ENCODE assay signal across 27 mouse cellular contexts in the genomic region with DNA sequence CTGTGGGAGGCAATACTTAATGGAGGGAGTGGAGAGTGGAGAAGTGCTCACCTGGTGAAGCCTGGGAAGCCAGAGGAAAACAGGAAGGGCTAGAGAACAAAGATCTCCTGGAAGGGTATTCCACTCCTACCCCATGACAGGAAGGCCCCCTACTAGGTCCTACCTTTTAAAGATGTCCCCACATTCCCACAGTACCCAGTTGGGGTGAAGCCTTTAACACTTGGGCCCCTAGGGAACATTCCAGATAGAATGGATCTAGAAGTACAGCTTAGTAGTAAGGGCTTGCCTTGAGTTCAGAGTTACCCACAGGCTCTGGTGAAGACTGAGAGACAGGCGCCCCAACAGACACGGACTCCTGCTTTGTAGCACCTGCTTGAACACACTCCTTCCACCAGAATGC.
DNase-seq lines count a peak whose midpoint lies in the region; ATAC-seq lines count a peak whose summit lies in the region.
"Had no signal": no experiment of that assay in that cellular context is flagged by ENCODE, and none has a peak within 500 bp of the region (broad histone marks: within the 10 kb centered on the region; RNA-seq: fewer than 3 reads in every experiment).

No protein-coding gene starts in this region.

- no peak overlapping the region for H3K4me3 ChIP-seq in embryonic facial prominence, embryonic 13.5 days
- H3K4me3 ChIP-seq in embryonic facial prominence, embryonic 10.5 days: no peak overlapping the region
- H3K4me3 ChIP-seq in hindbrain, embryonic 11.5 days (ENCODE audit: low read depth, low read length): no peak overlapping the region
- H3K4me3 ChIP-seq in hindbrain, embryonic 12.5 days: no peak overlapping the region
- H3K4me3 ChIP-seq in limb, embryonic 15.5 days: no peak overlapping the region
- H3K4me3 ChIP-seq: erythroblast, embryonic 14.5 days; forebrain, embryonic 12.5 days; hindbrain, embryonic 13.5 days; limb, embryonic 12.5 days; liver, embryonic 13.5 days; megakaryocyte, embryonic 14.5 days; midbrain, embryonic 12.5 days; neural tube, embryonic 13.5 days had no signal

- peaks cover 85% of the 10 kb centered on the region for H3K4me1 ChIP-seq in embryonic facial prominence, embryonic 13.5 days
- peaks cover 80% of the 10 kb centered on the region for H3K4me1 ChIP-seq in embryonic facial prominence, embryonic 10.5 days
- H3K4me1 ChIP-seq in hindbrain, embryonic 11.5 days (replicated peaks; ENCODE audit: control insufficient read depth, insufficient read depth, low read length): no peaks in the 10 kb centered on the region
- H3K4me1 ChIP-seq in hindbrain, embryonic 12.5 days: peaks cover 56% of the 10 kb centered on the region
- H3K4me1 ChIP-seq in limb, embryonic 15.5 days: peaks cover 88% of the 10 kb centered on the region

- H3K27ac ChIP-seq in embryonic facial prominence, embryonic 13.5 days: 0 out of 2 replicates have a peak overlapping the region, but pooled peaks have one; percentile 19
- H3K27ac ChIP-seq in embryonic facial prominence, embryonic 10.5 days (replicated peaks): no peak overlapping the region
- H3K27ac ChIP-seq in hindbrain, embryonic 11.5 days (ENCODE audit: low read depth, low read length): no peak overlapping the region
- H3K27ac ChIP-seq in hindbrain, embryonic 12.5 days: no peak overlapping the region
- H3K27ac ChIP-seq in limb, embryonic 15.5 days: peak overlapping the region; percentile 75
- H3K27ac ChIP-seq: forebrain, embryonic 12.5 days; hindbrain, embryonic 13.5 days; kidney, postnatal 0 days; liver, embryonic 13.5 days; midbrain, embryonic 12.5 days; neural tube, embryonic 13.5 days had no signal

- no peaks in the 10 kb centered on the region for H3K27me3 ChIP-seq in embryonic facial prominence, embryonic 13.5 days
- no peaks in the 10 kb centered on the region for H3K27me3 ChIP-seq in embryonic facial prominence, embryonic 10.5 days (replicated peaks; ENCODE audit: low read depth, poor library complexity, severe bottlenecking)
- no peaks in the 10 kb centered on the region for H3K27me3 ChIP-seq in hindbrain, embryonic 11.5 days (ENCODE audit: control insufficient read depth, insufficient read depth, low read length)
- no peaks in the 10 kb centered on the region for H3K27me3 ChIP-seq in hindbrain, embryonic 12.5 days
- no peaks in the 10 kb centered on the region for H3K27me3 ChIP-seq in limb, embryonic 15.5 days
- H3K27me3 ChIP-seq: CH12.LX; forebrain, embryonic 12.5 days; hindbrain, embryonic 13.5 days; liver, embryonic 13.5 days; midbrain, embryonic 12.5 days; neural tube, embryonic 13.5 days had no signal

- H3K4me2 ChIP-seq in embryonic facial prominence, embryonic 13.5 days: no peak overlapping the region
- H3K4me2 ChIP-seq in hindbrain, embryonic 11.5 days (replicated peaks; ENCODE audit: low read depth, low read length): no peak overlapping the region
- no peak overlapping the region for H3K4me2 ChIP-seq in hindbrain, embryonic 12.5 days (replicated peaks)
- H3K4me2 ChIP-seq in limb, embryonic 15.5 days: no peak overlapping the region
- H3K4me2 ChIP-seq: forebrain, embryonic 12.5 days; hindbrain, embryonic 13.5 days; limb, embryonic 12.5 days; liver, embryonic 13.5 days; midbrain, embryonic 12.5 days; neural tube, embryonic 13.5 days had no signal

- 0 out of 2 replicates have a peak, but pooled peaks cover under 1% of the 10 kb centered on the region for H3K36me3 ChIP-seq in embryonic facial prominence, embryonic 13.5 days
- peaks cover 2% of the 10 kb centered on the region for H3K36me3 ChIP-seq in embryonic facial prominence, embryonic 10.5 days (replicated peaks)
- no peaks in the 10 kb centered on the region for H3K36me3 ChIP-seq in hindbrain, embryonic 11.5 days (ENCODE audit: control insufficient read depth, insufficient read depth, low read length)
- no peaks in the 10 kb centered on the region for H3K36me3 ChIP-seq in hindbrain, embryonic 12.5 days
- no peaks in the 10 kb centered on the region for H3K36me3 ChIP-seq in limb, embryonic 15.5 days
- H3K36me3 ChIP-seq: G1E; hindbrain, embryonic 13.5 days; liver, embryonic 13.5 days; midbrain, embryonic 12.5 days; neural tube, embryonic 13.5 days had no signal

- WGBS in embryonic facial prominence, embryonic 13.5 days: 78% methylated on average over 2 of the region's 2 CpGs
- WGBS in embryonic facial prominence, embryonic 10.5 days: 87% methylated on average over 2 of the region's 2 CpGs
- WGBS in hindbrain, embryonic 11.5 days: 92% methylated on average over 2 of the region's 2 CpGs
- 76% methylated on average over 2 of the region's 2 CpGs for WGBS in hindbrain, embryonic 12.5 days
- WGBS in limb, embryonic 15.5 days: 68% methylated on average over 2 of the region's 2 CpGs

- no peak for DNase-seq in embryonic facial prominence, embryonic 10.5 days (ENCODE audit: low spot score)
- DNase-seq in hindbrain, embryonic 11.5 days (ENCODE audit: low spot score): no peak
- no peak for DNase-seq in right cerebral cortex, postnatal 36 days (ENCODE audit: low spot score in 2 of 2)
- no peak for DNase-seq in embryo, embryonic 11 days
- DNase-seq: adrenal gland, postnatal 14 days; cerebellum, adult 18-20 months; cerebellum, postnatal 10 days; gastrocnemius, postnatal 36 days; kidney, adult 8-10 months; layer of hippocampus, adult 9-11 months; liver, embryonic 13.5 days; lung, postnatal 4 days; thymus, postnatal 14 days had no signal

- 0 out of 2 replicates have a peak, but pooled peaks cover 2% of the 10 kb centered on the region for H3K9me3 ChIP-seq in embryonic facial prominence, embryonic 13.5 days
- no peaks in the 10 kb centered on the region for H3K9me3 ChIP-seq in embryonic facial prominence, embryonic 10.5 days
- no peaks in the 10 kb centered on the region for H3K9me3 ChIP-seq in hindbrain, embryonic 11.5 days (ENCODE audit: control insufficient read depth, low read length)
- H3K9me3 ChIP-seq in hindbrain, embryonic 12.5 days (replicated peaks): no peaks in the 10 kb centered on the region
- H3K9me3 ChIP-seq in limb, embryonic 15.5 days: no peaks in the 10 kb centered on the region
- H3K9me3 ChIP-seq: forebrain, embryonic 12.5 days; G1E; hindbrain, embryonic 13.5 days; limb, embryonic 12.5 days; liver, embryonic 13.5 days; megakaryocyte, embryonic 14.5 days; midbrain, embryonic 12.5 days; neural tube, embryonic 13.5 days had no signal

- H3K9ac ChIP-seq in embryonic facial prominence, embryonic 13.5 days: no peak overlapping the region
- 0 out of 2 replicates have a peak overlapping the region, but pooled peaks have one; percentile 4 for H3K9ac ChIP-seq in hindbrain, embryonic 11.5 days (ENCODE audit: low read depth, low read length)
- no peak overlapping the region for H3K9ac ChIP-seq in hindbrain, embryonic 12.5 days
- no peak overlapping the region for H3K9ac ChIP-seq in limb, embryonic 15.5 days
- H3K9ac ChIP-seq: forebrain, embryonic 12.5 days; hindbrain, embryonic 13.5 days; liver, embryonic 13.5 days; midbrain, embryonic 12.5 days; neural tube, embryonic 13.5 days had no signal

- no peak for ATAC-seq in embryonic facial prominence, embryonic 13.5 days (ENCODE audit: insufficient number of reproducible peaks, insufficient read depth, low FRiP score, low TSS enrichment, low read depth)
- ATAC-seq in hindbrain, embryonic 11.5 days (ENCODE audit: low FRiP score): no peak
- ATAC-seq in hindbrain, embryonic 12.5 days (ENCODE audit: low FRiP score): no peak
- ATAC-seq in limb, embryonic 15.5 days (ENCODE audit: insufficient number of reproducible peaks, low FRiP score, low TSS enrichment, low read depth): no peak
- ATAC-seq: lung, postnatal 0 days had no signal

Comparison
In these comparisons a context has a peak if more than half of its experiments do, and no peak if none do; other contexts are left out.
1. H3K27ac ChIP-seq: peak in embryonic facial prominence, embryonic 13.5 days (single experiment) and limb, embryonic 15.5 days (single experiment); none in embryonic facial prominence, embryonic 10.5 days (single experiment), hindbrain, embryonic 11.5 days (single experiment) and hindbrain, embryonic 12.5 days (single experiment).